Mouse (Mus musculus): ENCODE data around the gene Dido1. TPM values are rescaled to one million over a fixed set of nuclear protein-coding genes. Genes with fewer than 3 reads are reported as not detected.

The Dido1 gene
- polyA plus RNA-seq, 1 experiment, result 63.1 TPM

GRCm38 (mm10) chr2:180646841-180647240, 63.0 kb downstream of the Dido1 start:
- no peak overlapping the region for H3K27ac ChIP-seq (ENCODE audit: insufficient read depth, low read depth, low read length)
- H3K4me1 ChIP-seq (ENCODE audit: control insufficient read depth, insufficient read depth, low read length), result 0 out of 2 replicates have a peak, but pooled peaks cover under 1% of the 10 kb centered on the region
- TF ChIP-seq POLR2A (IDR thresholded peaks at IDR 0.05; ENCODE audit: insufficient read depth, low read depth, low read length), result no peak
- no peak for TF ChIP-seq CTCF (IDR thresholded peaks at IDR 0.05; ENCODE audit: insufficient read depth, low read depth, low read length)
- H3K4me3 ChIP-seq (ENCODE audit: insufficient read depth, low read depth, low read length), result no peak overlapping the region

- H3K4me1 ChIP-seq (ENCODE audit: control insufficient read depth, insufficient read depth, low read length), result 0 out of 2 replicates have a peak, but pooled peaks cover 3% of the 10 kb centered on the region
Measured at GRCm38 (mm10) chr2:180643626-180644025, 66.2 kb downstream of the Dido1 start.

DNA sequence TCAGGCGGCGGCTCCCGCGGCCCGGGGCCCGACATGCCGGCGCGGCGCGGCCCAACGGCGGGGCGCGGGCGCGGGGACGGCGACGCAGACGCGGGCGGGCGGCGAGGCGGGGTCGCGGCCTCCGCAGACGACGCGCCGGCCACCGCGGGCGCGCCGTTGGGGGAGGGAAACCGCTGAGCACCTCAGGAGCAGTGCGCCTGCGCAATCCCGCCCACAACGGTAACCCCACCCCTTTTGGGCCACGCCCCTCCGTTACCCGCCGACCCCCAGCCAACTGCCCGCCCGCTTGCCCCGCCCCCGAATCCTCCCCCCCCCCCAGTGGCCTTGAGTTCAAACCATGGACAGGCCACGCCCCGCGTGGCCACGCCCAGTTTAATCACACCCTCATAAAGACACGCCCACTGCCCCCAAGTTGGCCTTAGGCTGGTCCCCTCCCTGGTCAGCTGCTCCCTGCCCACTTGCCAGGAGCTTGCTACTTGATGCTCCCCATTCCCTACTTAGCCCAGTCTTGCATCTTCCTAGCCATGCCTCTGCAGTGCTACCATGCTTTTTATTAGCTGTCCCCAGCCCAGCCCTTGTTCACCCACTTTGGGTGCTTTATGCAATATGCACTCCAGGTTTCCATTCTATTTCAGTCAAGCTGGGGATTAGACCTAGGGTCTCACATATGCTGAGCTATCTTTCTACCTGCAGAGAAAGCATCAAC, 67.1 kb downstream of the Dido1 start, which contains the start of gene Tcfl5:
TSS of gene Tcfl5 (minus strand) at position 154 of the 706 bp plus-strand sequence.
- Histone ChIP-seq H3K4me1 (ENCODE audit: control insufficient read depth, insufficient read depth, low read length) (0 out of 2 replicates have a peak, but pooled peaks cover 3% of the 10 kb centered on the region), H3K4me3 (ENCODE audit: insufficient read depth, low read depth, low read length) (peak within 1 kb of the TSS; percentile 9), H3K27ac (ENCODE audit: insufficient read depth, low read depth, low read length) (no peak within 1 kb of the TSS)
- TF ChIP-seq CTCF (IDR thresholded peaks at IDR 0.05; ENCODE audit: insufficient read depth, low read depth, low read length) (no peak), POLR2A (IDR thresholded peaks at IDR 0.05; ENCODE audit: insufficient read depth, low read depth, low read length) (no peak)
- 24% methylated on average over 46 of the region's 56 CpGs for WGBS

More at GRCm38 (mm10) chr2:180643626-180644025, 66.2 kb downstream of the Dido1 start:
- Histone ChIP-seq H3K27ac (ENCODE audit: insufficient read depth, low read depth, low read length) (no peak overlapping the region), H3K4me3 (ENCODE audit: insufficient read depth, low read depth, low read length) (no peak overlapping the region)
- TF ChIP-seq CTCF (IDR thresholded peaks at IDR 0.05; ENCODE audit: insufficient read depth, low read depth, low read length) (no peak), POLR2A (IDR thresholded peaks at IDR 0.05; ENCODE audit: insufficient read depth, low read depth, low read length) (no peak)

DNA sequence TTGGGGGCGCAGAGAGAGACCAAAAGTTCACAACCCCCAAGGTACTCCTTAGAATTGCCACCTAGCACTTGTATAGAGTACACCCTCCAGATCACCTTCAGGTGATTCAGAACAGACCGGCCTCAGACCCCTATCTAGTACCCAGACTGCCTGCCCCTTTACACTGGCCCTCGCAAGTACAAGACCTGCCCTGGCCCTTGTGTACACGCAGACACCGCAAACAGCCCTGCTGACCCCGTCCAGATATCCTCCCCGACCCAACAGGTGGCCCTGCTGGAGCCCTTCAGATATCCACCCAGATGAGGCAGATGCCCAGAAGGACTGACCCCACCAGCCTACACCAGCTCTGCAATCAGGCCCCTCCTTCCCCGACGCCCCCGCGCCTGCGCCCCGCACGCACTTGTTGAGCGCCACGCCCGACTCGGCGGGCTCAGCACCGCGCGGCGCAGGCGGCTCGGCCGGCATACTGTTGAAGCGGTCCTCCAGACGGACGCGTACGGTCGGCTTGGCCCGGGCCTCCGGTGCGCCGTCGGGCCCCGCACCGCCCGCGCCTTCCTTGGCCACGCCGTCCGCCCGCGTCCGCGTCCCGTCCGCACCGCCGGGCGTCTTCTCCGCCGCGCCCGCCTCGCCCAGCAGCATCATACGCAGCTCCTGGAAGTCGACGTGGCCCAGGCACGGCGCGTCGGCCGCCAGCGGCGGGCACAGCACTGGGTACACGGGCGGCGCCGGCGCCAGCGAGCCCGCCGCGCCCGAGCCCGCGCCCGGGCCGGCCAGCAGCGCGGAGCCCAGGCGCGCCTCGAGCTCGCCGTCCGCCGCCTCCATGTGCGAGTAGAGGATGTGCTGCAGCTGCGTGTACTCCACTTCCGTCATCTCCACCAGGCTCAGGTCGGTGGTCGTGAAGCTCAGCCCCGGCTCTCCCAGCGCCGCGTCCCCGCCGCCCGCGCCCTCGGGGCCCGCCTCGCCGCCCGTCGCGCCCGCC, 67.9 kb downstream of the Dido1 start:
- Histone ChIP-seq H3K4me1 (ENCODE audit: control insufficient read depth, insufficient read depth, low read length) (0 out of 2 replicates have a peak, but pooled peaks cover 3% of the 10 kb centered on the region), H3K27ac (ENCODE audit: insufficient read depth, low read depth, low read length) (no peak overlapping the region), H3K4me3 (ENCODE audit: insufficient read depth, low read depth, low read length) (peak overlapping the region; percentile 9)
- 3% methylated on average over 112 of the region's 112 CpGs for WGBS
- TF ChIP-seq CTCF (IDR thresholded peaks at IDR 0.05; ENCODE audit: insufficient read depth, low read depth, low read length) (no peak), POLR2A (IDR thresholded peaks at IDR 0.05; ENCODE audit: insufficient read depth, low read depth, low read length) (no peak)

GRCm38 (mm10) chr2:180611882-180612281, 97.9 kb downstream of the Dido1 start:
- Histone ChIP-seq H3K4me3 (ENCODE audit: insufficient read depth, low read depth, low read length) (no peak overlapping the region), H3K4me1 (ENCODE audit: control insufficient read depth, insufficient read depth, low read length) (no peaks in the 10 kb centered on the region), H3K27ac (ENCODE audit: insufficient read depth, low read depth, low read length) (no peak overlapping the region)
- WGBS, result 86% methylated on average over 2 of the region's 2 CpGs
- TF ChIP-seq CTCF (IDR thresholded peaks at IDR 0.05; ENCODE audit: insufficient read depth, low read depth, low read length), result no peak
- TF ChIP-seq POLR2A (IDR thresholded peaks at IDR 0.05; ENCODE audit: insufficient read depth, low read depth, low read length), result no peak

DNA sequence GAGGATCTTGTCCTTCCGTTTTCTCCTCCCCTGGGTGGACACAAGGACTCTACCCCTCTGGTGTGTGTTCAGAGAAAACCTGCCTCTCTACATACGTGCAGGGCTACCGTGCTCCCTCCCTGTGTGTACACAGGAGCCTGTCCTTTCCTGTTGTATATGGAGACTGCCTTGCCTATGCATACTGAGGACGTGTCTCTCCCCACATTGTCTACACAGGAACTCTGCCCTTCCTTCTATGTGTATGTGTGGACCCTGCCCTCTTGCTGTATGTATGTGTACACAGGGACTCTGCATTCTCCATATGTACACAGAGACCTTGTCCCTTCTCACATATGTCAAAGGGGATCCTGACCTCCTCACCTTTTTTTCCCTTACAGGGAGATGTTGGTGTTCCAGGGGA, 99.5 kb downstream of the Dido1 start:
- no peak for TF ChIP-seq CTCF (IDR thresholded peaks at IDR 0.05; ENCODE audit: insufficient read depth, low read depth, low read length)
- no peak for TF ChIP-seq POLR2A (IDR thresholded peaks at IDR 0.05; ENCODE audit: insufficient read depth, low read depth, low read length)
- Histone ChIP-seq H3K27ac (ENCODE audit: insufficient read depth, low read depth, low read length) (no peak overlapping the region), H3K4me3 (ENCODE audit: insufficient read depth, low read depth, low read length) (no peak overlapping the region), H3K4me1 (ENCODE audit: control insufficient read depth, insufficient read depth, low read length) (no peaks in the 10 kb centered on the region)
- 85% methylated on average over 4 of the region's 4 CpGs for WGBS

Other genes starting within 250 kb of the Dido1 start
- not detected in 2 replicates for gene Ntsr1, start 210.0 kb downstream of the Dido1 start, polyA plus RNA-seq (2012; ENCODE audit: insufficient read depth, insufficient read length, low replicate concordance, missing spikeins)
- gene Mrgbp, start 128.7 kb downstream of the Dido1 start, polyA plus RNA-seq (2012; ENCODE audit: insufficient read depth, insufficient read length, low replicate concordance, missing spikeins), result not detected in 2 replicates
- gene Ogfr, start 120.8 kb downstream of the Dido1 start, polyA plus RNA-seq (2012; ENCODE audit: insufficient read depth, insufficient read length, low replicate concordance, missing spikeins), result 125 TPM in 1 of 2 replicates, not detected in the other
- gene Col9a3, start 112.2 kb downstream of the Dido1 start, polyA plus RNA-seq (2012; ENCODE audit: insufficient read depth, insufficient read length, low replicate concordance, missing spikeins), result not detected in 2 replicates
- gene Tcfl5, start 67.3 kb downstream of the Dido1 start, polyA plus RNA-seq (2012; ENCODE audit: insufficient read depth, insufficient read length, low replicate concordance, missing spikeins), result not detected in 2 replicates
- not detected in 2 replicates for gene Gid8, start 118 bp upstream of the Dido1 start, polyA plus RNA-seq (2012; ENCODE audit: insufficient read depth, insufficient read length, low replicate concordance, missing spikeins)
- gene Slc17a9, start 15.3 kb upstream of the Dido1 start, polyA plus RNA-seq (2012; ENCODE audit: insufficient read depth, insufficient read length, low replicate concordance, missing spikeins), result not detected in 2 replicates
- not detected in 2 replicates for gene Bhlhe23, start 66.9 kb upstream of the Dido1 start, polyA plus RNA-seq (2012; ENCODE audit: insufficient read depth, insufficient read length, low replicate concordance, missing spikeins)
- gene Ythdf1, start 210.9 kb upstream of the Dido1 start, polyA plus RNA-seq (2012; ENCODE audit: insufficient read depth, insufficient read length, low replicate concordance, missing spikeins), result not detected in 2 replicates
- not detected in 2 replicates for gene Birc7, start 219.0 kb upstream of the Dido1 start, polyA plus RNA-seq (2012; ENCODE audit: insufficient read depth, insufficient read length, low replicate concordance, missing spikeins)
- not detected in 2 replicates for gene Nkain4, start 244.7 kb upstream of the Dido1 start, polyA plus RNA-seq (2012; ENCODE audit: insufficient read depth, insufficient read length, low replicate concordance, missing spikeins)